Mouse (Mus musculus): ENCODE measurements around the gene Cdkl2. TPM values are rescaled to one million over a fixed set of nuclear protein-coding genes. Genes with fewer than 3 reads are reported as not detected.

Gene Cdkl2
- total RNA-seq (2022), result 10 to 100 TPM; 34.6 to 46.6 (median 37.1) TPM

DNA sequence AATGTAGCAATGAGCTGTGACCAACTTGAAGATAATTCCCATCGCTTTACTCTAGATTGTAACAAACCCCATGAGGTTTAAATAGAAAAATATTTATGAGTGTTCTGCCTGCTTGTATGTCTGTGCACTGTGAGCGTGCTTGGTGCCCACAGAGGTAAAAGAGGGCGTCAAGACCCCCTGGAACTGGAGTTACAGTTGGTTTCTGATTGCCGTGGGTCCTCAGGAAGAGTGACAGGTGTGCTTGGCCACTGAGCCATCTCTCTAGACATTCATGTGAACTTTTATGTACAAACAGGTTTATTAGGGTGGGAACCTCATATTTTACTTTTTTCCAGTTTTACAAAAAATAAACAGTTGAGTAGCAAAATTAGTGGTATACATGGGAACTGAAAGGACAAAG is at the start of gene Cdkl2:
Gene Cdkl2, minus strand, starts transcription at position 101 of the 400 bp plus-strand sequence.
- no peak for DNase-seq (ENCODE audit: low spot score in 2 of 2)

DNA sequence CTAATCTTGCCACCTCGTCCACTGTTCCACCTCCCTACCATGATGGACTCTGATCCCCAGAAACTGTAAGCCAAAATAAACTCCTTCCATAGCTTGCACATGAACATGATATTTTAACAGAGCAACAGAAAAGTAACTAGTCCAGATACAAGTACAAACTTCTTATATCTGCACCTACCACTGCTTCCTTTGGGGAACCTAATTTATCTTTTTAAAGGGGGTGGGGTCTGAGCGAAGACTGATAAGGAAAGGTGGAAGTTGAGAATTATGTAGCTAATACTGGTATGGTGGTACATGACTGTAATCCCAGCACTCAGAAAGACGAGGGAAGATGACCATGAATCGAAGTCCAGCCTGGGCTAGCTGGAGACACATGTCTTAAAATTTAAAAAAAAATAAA is 43.8 kb upstream of the Cdkl2 start:
- no peak for DNase-seq (ENCODE audit: low spot score in 2 of 2)

DNA sequence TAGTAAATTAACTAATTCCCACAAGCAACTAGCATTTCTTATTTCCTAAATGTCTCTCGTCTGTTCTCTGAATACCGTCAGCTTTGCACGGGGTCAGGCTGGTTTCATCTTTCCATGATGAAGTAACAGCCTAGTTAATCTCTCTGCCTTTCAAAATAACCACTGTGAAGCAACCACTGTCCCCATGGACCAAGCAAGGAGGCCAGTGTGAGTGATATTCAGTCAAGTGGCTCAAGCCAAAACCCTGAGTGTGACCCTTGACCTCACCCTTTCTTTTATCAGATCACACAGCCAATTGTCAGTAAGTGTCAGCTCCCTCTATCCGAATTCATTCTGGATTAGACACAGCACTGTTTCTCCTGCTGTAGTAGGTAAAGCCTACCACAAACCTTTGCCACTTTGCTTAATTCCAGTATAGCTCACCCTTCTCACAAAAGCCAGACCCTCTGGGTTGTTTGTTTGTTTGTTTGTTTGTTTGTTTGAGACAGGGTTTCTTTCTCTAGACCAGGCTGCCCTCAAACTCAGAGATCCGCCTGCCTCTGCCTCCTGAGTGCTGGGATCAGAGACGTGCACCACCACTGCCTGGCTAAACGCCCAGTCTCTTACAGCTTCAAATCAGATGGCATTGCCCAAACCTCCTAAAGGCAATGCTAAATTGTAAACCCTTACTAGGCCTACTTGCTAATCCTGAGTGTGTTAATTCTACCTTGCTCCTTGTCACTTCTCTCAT is 42.3 kb upstream of the Cdkl2 start:
- no peak for DNase-seq (ENCODE audit: low spot score in 2 of 2)

DNA sequence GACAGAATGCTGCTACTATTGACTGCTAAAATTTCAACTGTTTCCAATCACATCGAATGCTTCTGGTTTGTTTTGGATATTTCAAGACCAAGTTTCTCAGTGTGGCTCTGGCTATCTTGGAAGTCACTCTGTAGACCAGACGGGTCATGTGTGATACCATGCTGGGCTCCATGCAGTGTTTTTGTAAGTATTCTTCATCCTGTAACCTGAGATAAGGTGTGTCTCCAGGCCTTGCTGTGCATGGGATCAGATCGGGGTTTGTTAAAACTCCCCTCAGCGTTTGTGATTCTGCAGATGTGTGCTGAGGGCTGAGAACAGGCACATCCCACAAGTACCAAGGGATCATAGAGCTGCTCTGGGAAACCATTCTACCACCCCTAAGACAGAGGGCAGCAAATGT is 41.6 kb upstream of the Cdkl2 start:
- DNase-seq (ENCODE audit: low spot score in 2 of 2), result no peak

DNA sequence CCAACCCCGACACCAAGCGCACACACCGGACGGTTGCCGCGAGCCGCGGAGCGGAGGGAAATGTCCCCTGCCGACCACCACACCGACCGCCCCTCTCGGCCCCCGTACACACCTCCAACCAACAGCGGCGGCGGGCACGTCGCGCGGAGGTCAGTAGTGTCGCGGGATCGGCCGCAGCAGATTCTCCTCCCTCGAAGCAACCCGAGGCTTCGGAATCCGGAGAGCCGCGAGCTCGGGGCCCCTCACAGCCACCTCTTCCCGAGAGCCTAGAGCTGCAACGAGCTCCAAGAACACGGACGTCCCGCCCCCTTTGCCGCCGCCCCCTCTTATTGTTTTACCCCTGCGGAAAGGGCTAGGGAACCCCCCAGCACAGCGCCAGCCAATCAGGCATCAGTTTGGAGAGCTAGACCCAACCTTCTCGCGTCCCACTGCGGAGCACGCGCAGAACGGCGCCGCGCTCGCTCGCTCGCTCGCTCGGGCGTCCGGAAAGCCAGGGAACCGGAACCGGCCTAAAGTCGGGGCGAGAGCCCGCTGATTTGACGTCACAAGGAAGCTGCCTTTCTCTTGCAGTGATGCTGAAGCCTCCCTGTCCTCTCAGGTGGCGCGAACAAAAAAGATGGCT is 39.8 kb upstream of the Cdkl2 start, which contains the start of gene G3bp2:
Gene G3bp2, minus strand, starts transcription at position 303 of the 622 bp plus-strand sequence.
- peak; percentile 95 for DNase-seq (ENCODE audit: low spot score in 2 of 2)

DNA sequence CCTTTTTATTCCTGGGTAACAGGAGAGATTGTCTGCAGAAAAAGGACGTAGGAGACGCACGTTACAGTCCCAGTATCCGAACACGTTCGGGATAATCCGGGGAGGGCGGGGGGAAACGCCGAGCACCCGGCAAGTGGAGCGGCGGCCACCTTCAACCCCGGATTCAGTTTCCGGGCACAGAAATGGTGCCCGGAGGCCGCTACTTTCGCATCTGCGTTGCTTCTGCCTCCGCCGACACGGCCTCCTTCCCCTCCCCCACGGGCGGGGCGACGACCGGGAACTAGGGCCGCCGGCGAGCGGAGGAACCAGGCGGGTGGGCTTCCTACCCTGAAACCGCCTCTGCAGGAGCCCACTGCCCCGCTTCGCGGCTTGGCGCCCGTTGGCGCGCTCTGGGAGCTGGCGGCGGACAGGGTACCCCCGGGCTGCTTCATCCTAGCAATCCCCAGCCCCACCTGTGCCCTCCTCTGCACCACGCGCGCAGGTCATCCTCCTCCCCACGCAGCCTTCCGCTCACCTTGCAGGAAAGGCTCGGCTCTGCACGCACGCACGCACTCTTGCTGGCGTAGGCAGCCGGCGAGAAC is 39.2 kb upstream of the Cdkl2 start:
- peak; percentile 39 to 55 for DNase-seq (ENCODE audit: low spot score in 2 of 2)

DNA sequence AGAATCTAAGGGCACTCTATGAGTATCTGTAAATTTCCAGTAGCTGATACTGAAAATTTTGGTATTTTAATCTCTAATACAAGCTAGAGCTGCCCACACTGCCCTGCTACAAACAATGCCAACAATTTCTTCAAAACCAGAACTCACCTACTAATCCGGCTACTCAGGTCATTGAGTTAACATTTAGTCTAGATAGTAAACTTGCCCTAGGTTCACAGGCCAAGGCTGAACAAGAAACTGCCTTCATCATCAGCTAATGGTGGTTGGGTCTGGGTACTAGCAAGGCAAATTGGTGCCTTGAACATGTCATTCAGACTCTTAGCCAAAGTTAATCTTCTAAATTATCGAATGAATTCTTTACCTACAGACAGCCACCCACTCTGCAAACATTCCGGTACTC is 37.6 kb upstream of the Cdkl2 start:
- DNase-seq (ENCODE audit: low spot score in 2 of 2), result no peak

DNA sequence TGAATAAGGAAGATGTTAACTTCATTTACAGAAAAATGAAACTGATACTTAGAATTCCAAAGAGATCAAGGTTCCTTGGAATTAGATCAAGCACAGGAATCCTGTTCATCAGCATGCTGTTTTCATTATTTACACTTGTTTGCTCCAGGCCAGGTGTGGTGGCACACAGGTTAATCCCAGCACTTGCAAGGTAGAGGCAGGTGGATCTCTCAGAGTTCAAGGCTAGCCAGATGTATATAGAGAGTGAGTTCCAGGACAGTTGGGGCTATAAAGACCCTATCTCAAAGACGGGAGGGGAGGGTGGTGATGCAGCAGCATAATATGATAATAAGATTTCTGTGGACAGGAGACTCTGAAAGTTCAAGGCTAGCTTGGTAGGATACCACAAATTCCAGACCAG is 36.7 kb upstream of the Cdkl2 start:
- DNase-seq (ENCODE audit: low spot score in 2 of 2), result no peak

DNA sequence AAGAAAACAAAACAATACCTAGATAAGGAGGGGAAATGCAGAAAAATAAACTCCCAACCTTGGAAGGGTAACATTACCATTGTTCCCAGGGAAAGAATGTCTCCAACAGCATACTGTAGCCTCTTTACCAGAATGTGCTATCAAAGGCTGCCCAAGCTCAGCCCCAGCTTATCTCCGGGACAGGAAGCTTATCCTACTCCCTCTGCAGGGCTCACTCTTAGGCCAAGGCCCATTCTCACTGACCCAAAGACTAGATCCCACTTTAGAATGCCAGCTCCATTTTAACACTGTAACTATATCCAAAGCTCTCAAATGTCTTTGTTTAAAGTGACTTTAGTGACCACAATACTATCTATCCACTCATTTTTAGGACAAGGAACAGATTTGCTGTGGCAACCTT is 35.6 kb upstream of the Cdkl2 start:
- DNase-seq (ENCODE audit: low spot score in 2 of 2), result no peak

DNA sequence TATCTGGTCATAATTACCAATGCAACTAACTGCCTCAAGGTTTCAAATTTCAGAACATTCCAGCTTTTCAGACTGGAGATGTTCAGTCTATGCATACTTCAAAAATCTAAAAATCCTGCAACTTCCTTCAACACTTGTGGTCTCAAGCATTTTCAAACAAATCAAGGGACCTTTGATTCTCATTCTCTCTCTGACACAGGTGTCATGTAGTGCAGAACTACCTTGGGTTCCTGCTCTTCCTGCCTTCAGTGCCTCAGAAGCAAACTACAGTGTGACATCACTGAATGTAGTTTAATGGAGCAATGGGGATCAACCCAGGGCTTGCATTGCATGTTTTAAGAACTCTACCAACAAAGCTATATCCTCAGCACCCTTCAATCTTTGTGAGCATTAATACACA is 35.1 kb upstream of the Cdkl2 start:
- no peak for DNase-seq (ENCODE audit: low spot score in 2 of 2)

DNA sequence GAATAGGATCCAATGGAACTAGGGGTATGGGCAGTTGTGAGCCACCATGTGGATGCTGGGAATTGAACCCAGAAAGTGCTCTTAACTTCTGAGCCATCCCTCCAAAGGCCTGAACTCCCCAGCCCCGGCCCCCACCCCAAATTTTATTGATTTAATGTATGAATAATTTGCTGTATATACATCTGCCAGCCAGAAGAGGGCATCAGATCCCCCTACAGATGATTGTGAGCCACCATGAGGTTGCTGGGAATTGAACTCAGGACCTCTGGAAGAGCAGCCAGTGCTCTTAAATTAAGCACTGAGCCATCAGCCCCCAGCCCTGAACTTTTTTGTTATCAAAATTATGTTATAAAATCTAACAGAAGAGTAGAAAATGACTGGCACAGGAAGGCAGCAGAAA is 32.6 kb upstream of the Cdkl2 start:
- DNase-seq (ENCODE audit: low spot score in 2 of 2), result no peak

DNA sequence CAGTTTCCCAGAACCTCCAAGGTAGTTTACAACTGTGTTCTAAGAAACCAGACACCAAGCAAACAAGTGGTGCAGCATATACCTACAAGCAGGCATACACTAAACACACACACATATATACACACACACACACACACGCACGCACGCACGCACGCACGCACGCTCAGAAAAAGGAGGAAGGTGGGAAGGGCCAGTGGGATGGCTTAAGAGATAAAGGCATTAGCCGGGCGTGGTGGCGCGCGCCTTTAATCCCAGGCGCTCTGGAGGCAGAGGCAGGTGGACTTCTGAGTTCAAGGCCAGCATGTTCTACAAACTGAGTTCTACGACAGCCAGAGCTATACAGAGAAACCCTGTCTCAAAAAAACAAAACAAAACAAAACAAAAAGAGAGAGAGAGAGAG is 30.4 kb upstream of the Cdkl2 start:
- DNase-seq (ENCODE audit: low spot score in 2 of 2), result no peak

DNA sequence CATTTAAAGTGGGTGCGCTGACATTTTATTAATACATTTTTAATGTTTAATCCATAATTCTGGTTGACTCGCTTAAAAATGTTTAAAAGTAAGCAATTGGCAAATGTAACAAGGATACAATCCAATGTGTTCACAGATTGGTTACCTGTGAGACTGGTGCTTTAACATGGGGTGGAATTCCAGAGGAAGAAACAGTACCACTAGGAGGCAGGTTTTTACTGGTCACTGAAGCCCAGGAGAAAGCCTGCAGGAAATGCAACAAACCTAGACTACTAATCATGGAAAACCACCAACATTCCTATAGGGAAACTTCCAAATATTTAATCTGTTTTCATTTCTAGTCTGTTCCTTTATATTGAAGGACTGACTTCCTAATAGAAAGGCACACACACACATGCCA is 19.5 kb upstream of the Cdkl2 start:
- DNase-seq (ENCODE audit: low spot score in 2 of 2), result no peak

DNA sequence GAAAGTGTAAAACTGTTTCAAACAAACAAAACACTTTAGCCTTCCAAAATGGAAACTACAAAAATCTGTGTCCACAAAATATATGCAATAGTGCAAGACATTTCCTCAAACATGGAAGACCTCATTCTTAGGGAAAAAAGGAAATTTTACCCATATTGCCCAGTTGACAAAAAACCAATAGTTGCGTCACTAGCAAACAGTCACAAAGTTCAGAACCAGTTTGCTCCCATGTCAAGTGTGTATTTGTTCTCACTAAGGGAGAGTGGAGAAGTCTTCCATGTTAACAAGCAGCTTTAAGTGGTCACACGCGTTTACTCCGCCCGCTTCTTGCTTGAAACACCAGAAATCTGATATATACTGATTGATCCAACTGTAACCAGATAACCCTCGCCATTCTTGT is 9.2 kb upstream of the Cdkl2 start:
- DNase-seq (ENCODE audit: low spot score in 2 of 2), result no peak

DNA sequence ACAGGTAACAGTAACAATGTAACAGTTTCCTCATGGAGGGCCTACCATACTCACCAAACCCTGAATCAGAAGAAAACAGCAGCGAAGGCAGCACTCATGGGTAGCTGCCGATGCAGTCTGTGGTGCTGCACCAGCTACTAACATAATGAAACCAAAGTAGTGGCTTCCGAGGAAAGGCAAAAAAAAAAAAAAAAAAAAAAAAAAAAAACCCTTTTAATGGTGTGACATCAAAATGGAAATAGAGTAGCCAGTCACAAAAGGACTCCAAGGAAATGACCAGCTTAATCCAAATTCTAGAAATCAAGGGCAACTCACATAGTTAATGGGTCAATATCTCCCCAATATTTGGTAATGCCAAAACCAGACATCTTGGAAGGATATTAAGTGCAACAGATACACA is 6.7 kb upstream of the Cdkl2 start:
- no peak for DNase-seq (ENCODE audit: low spot score in 2 of 2)

DNA sequence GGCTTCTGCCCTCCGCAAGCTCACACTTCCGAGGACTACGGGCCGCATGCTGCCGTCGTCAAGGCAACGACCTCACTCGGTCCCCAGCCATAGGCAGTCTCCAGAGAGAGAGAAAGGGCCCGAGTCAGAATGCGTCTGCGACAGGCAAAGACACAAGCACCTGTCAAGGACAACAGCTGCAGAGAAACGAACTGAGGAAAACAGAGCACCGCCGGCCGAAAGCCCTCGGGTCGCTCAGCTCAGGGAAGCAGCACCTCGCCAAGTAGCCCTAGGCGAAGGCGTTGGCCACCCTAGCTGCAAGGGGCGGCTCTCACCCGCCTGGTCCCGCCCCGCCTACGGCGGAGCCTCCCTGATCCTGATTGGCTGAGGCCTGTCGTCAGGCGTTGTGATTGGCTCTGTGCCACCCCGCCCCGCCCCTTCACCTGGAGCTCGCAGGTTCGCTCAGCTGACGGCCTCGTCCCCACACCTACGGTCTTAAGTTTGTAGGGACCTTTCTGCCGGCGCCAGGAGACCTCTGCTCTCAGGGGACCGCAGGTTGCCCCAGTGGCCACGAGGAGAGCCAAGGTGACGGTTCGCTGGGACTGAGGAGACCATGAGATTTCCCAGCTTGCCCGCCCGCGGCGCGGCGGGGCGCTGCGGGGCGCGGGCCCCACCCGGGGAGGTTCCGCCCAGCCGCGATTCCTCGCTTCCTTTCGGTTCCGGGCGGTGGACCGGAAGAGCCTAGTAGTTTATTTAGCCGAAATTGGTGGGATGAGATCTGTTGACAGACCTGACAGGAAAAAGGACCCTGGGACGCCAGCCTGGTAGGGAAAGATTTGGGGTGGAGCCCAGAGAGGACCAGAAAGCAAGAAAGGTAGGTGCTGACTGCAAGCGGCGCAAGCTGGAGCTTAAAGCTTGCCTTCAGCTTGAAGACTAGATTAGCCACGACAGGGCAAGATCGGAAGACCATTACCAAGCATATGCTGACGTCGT is 1.0 kb downstream of the Cdkl2 start:
- DNase-seq (ENCODE audit: low spot score in 2 of 2), result peak; percentile 91 to 95

DNA sequence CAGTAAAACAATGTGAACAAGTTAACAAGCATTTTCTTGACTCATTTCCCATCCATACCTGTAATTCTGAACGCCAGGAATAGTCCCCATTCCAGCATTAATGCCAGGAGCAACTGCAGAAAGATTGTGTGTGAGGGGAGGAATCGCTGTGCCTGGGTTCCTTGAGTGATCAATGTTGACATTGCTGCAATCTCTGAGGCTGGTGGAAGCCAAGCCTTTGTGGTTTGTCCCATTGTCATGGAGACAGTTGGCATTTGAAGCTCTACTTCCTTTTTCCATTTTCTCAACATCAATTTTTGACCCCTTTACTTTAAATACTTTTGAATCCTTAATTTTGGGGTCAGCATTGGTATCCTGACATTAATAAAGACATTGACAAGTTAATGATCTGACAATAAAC is 23.7 kb downstream of the Cdkl2 start:
- no peak for DNase-seq (ENCODE audit: low spot score in 2 of 2)

DNA sequence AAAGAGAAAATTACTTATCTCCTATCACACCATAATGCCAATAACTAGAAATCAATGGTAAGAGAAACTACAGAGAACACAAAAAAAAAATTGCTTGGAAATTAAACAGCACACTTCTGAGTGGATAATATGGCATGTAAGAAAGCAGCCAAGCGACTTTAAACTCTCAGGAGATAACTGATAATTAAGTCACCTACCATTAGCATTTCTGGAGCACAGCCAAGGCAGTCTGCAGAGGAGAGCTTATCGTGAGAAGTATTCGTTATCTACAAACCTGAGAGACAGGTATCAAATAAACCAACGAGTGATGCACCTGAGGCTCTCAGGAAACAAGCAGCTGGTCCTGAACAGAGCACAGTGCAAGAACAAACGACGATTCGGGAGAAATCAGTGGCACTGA is 31.9 kb downstream of the Cdkl2 start:
- DNase-seq (ENCODE audit: low spot score in 2 of 2), result no peak

DNA sequence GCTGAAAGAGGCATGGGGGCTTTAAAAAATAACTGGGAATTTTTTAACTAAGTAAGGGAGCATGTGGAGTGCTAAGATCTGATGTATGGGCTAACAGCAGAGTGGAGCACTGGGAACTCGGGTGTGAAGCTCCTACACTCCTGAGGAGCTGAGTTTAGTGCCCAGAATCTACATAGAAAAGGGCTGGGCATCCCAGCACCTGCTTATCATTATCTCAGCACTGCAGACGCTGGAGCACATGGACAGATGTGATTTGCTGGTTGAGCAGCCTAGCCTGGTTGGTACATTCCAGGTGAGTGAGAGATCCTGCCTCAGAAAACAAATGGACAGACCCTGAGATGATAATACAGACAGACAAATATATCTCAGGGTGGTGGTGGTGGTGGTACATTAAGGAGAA is 33.9 kb downstream of the Cdkl2 start:
- no peak for DNase-seq (ENCODE audit: low spot score in 2 of 2)

DNA sequence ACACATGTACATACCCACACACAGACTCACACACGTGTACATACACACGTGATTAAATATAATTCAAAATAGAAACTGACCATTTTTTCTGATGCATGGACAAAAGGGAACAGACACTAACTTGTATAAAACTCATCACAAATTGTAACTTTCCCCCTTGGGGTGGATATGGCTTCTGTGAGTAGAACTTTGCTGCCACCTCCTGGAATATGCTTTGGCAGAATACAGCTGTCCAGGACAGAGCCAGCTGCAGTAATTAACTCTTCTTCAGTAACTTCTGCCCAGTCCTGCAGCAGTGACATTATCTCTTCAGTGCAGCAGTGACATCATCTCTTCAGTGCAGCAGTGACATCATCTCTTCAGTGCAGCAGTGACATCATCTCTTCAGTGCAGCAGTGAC is 40.7 kb downstream of the Cdkl2 start:
- DNase-seq (ENCODE audit: low spot score in 2 of 2), result no peak

DNA sequence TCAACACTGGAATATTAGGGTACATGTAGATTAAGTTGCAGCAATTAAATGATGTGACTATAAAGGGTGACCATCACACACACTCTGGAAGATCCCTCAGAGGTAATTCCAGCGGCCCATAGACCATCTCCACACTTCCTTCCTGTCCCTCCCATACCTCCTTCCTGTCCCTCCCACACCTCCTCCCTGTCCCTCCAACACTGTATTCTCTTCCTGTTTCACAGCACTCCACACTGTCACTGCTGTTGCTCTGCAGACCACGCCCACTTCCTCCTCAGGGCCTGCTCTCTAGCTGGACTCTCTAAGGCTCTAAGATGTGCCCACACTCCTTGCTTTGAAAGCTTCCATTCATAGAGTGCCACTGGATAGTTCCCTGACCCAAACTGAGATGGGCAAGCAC is 42.9 kb downstream of the Cdkl2 start:
- no peak for DNase-seq (ENCODE audit: low spot score in 2 of 2)

DNA sequence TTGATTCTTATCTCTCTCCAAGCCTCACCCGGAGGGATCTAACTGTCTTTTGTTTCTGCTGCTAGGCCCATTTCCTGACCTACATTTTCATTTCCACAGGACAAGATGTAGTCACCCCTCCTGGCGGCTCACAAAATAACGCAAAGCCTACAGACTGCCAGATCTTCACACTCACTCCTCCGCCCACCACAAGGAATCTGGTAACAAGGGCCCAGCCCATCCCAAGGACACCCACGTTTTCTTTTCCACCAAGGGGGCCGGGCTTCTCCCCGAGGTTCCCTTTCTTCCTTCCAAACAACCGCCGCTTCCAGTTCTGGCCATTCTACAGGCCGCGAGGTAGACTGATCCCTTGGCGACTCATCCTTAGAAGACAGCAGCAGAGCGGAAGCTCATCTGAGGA is 49.1 kb downstream of the Cdkl2 start:
- DNase-seq (ENCODE audit: low spot score in 2 of 2), result peak; percentile 15 to 24
